Mouse (Mus musculus) kidney, postnatal 4 days (tissue): ENCODE data around the gene March6.

ENCODE experiments used
- DNase-seq, 2 experiments: peaks; one replicate each; pipeline ENCODE4 v3.0.0; 2021; ENCODE audit warnings: mixed read lengths in 2 of 2

Gene March6

DNA sequence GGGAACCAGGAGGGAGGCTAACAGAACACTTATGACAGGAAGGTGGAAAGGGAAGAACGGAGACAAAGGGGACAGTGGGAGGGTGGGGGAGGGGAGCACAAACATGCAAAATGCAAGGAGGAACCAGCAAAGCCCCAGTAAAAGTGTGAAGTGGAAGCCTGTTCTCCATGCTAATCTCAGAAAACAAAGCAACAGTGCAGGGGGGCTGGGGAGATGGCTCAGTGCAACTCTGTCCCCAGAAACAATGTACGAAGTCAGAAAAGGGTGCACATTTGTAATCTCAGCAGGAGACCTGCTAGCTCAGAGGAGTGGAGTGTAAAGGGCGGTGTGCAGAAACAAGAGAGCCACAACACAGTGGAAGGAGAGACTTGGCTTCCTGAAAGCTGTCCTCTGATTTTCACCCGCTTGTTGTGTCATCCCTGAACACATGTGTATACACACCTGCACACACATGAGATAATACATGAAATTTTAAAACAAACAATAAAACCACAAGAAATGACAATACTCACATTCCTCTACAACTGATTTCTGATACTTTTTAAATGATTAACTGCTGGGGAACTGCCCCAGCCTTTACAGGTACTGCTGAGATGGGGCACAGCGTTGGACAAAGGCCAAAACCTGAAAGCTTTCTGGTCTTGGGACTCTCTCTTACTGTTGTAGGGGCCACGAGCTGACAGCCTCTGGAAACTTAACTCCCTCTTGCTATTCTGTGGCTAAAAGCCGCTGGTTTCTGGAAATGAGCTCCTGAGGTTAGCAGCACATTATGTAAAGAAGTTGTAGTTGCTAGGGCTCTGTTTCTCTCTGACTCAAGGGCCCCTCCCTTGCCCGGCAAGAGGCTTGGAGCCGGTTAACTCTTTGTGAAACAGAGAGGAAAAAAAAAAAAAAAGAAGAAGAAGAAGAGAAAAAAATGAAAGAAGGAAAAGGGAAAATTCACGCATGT lies 11.4 kb upstream of the March6 start:
- peak; percentile 31 to 53 for DNase-seq

GRCm38 (mm10) chr15:31540513-31540802 lies 9.6 kb upstream of the March6 start:
- no peak for DNase-seq

DNA sequence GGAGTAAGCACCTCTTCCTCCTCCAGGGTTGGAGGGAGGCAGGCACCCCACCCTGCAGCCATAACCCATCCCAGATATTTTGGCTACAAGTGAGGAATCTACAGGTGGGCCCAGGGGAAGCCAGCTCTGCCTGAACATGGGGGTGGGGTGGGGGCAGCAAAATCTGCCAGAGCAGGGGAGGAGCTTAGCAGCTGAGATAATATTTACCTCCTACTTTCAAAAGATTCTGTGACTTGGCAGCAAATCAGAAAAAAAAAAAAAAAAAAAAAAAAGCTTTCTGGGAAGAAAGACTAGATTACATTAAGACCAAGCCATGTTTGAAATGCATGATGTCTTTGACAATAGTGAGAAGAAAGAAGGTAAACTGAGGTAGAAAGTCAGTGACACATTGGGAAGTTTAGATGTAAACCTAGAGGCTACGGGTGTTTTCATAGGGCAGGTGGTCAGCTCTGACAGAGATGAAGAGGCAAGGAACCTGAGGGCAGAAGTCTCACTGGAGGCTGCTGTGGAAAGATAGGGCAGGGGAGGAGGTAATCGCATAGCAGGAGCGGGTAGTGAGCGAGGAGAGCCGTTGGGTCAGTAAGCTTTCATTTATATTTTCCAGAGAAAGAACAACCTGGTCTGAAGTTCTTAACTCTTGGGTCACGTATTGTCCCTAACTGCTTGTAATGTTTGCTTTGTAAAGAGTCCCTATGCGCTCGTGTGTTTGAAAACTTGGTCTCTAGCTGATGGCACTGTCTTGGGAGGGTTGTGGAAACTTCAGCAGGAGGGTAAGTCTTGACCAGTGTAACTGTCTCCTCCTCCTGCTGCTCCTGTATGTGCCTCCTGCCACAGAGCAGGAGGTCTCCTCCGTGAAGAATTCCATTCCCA lies 9.0 kb upstream of the March6 start:
- no peak for DNase-seq

DNA sequence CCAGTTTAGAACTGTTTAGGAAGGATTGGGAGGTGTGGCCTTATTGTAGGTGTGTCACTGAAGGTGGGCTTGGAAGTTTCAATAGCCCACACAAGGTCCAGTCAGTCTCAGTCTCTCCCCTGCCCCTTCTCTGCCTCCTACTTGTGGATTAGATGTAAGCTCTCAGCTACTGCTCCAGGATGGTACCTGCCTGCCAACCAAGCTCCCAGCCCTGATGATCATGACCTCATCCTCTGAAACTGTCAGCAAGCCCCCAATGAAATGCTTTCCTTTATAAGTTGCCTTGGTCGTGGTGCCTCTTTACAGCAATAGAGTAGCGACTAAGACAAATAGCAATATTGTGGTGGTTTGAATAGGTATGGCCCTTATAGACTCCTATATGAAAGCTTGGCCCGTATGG lies 7.5 kb upstream of the March6 start:
- DNase-seq, result no peak

DNA sequence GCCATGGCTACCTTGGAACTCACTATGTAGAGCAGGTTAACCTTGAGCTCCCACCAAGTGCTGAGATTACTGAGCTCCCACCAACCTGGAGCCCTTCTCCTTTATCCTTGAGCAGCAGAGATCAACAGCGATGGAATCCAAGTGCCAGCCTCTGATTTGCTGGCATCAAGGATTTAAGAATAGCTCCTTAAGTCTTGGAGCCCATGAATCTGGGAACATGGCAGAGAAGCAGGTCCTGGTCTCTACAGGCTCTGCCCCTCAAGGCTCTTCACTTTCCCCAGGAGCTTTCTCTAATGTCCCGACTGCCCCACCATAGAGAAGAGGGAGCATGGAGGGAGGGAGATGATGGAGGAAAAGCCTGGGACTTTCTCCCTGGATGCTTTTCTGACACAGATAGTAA lies 6.9 kb upstream of the March6 start:
- DNase-seq, result no peak

DNA sequence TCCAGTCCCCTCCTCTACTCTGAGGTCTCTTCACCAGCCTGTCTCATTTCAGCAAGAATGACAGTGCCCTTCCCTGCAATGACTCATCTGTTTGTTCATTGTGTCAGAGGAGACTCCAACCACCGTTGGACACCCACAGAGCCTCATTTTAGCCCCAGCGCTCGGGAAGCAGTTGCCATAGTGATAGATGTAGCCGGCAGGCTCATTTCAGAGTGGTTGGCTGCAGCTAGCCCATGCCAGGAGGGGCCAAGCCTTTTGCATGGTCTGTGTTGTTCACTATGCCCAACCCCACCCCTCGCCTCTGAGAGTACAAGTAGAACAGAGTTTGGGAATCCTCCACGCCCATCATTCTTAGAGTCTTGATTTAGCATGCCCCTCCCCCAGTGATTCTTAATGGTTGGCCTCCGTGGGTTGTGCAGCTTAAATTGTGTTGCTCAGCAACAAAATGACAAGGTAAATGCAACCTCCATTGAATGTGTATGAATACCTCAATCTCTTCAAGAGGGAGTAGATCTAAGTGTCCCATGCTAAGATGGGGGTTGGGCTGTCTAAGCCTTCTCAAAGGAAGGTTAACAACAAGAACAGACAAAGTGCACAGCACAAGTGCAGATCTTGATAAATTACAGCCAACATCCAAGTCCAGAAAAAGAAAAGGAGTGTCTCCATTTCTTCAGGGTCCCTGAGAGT lies 5.3 kb upstream of the March6 start:
- no peak for DNase-seq

- no peak for DNase-seq
These were observed 4.5 kb upstream of the March6 start for GRCm38 (mm10) chr15:31535259-31535855.

DNA sequence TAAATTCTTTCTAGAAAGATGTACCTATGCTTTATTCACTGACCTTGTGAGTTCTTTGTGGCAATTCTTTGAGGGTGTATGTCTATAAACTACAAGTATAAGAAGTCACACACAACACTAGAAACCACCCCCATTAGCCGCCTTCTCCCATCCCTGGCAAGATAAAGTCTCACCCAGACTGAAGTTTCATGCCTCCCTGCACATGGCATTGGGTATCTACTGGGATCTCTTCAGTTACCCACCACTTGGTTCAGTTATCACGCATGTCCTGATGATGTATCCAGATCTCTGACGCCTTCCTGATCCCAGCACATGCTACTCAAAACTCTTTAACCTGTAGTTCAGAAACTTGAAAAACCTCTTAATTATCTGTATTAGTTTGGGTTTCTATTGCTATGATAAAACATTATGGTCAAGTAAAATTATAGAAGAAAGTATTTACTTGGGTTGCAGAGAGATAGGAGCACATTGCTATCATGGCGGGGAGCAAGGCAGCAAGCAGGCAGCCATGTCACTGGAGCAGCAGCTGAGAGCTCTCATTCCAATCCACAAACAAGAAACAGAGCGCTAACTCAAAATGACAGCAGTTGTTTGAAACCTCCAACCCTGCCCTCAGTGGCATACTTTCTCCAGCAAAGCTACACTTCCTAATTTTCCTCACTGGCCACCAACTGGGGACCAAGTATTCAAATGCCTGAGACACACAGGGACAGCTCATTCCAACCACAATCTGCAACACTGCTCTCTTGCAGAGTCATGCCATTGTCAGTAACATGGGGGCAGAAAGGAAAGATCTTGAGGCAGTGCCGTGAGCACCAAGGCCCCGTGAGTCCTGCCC lies 3.8 kb upstream of the March6 start:
- DNase-seq, result no peak

- no peak for DNase-seq
These were observed 2.7 kb upstream of the March6 start for GRCm38 (mm10) chr15:31533529-31533928.

- no peak for DNase-seq
These were observed 1.6 kb upstream of the March6 start for GRCm38 (mm10) chr15:31532331-31533021.

DNA sequence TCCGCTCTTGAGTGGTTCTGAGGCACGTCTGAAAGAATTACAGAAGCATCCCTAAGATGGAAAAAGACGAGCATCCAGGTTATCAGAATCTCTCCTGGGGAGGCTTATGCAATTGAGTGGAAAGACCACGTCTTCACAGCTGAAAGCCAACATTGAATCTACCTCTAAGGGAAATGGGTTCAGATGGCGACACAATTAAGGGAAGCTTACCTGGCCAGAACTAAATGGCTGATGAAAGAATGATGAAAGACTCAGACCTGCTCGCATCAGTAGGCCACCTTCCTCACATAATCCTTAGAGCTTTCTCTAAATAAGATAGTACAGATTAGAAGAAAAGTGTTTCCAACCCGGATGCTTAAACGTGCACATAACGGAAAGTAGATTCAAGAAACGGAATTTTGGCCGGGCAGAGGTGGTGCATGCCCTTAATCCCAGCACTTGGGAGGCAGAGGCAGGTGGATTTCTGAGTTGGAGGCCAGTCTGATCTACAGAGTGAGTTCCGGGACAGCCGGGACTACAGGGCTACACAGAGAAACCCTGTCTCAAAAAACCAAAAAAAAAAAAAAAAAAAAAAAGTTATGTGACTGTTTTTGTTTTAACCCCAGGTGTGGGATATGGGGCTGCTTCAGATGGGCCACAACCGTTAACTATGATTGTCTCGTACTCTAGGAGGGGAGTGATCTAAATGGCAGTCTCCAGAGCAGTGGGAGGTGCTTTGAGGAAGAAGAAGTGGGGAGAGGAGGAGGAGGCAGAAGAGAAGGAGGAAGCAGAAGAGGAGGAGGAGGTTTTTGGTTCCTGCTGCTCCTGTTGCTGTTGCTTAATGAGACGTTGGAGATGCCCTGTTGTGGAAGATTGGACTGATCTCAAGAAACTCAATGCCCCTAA lies 835 bp upstream of the March6 start:
- DNase-seq, result no peak

GRCm38 (mm10) chr15:31529811-31530658 lies 818 bp downstream of the March6 start:
- peak; percentile 56 to 71 for DNase-seq

DNA sequence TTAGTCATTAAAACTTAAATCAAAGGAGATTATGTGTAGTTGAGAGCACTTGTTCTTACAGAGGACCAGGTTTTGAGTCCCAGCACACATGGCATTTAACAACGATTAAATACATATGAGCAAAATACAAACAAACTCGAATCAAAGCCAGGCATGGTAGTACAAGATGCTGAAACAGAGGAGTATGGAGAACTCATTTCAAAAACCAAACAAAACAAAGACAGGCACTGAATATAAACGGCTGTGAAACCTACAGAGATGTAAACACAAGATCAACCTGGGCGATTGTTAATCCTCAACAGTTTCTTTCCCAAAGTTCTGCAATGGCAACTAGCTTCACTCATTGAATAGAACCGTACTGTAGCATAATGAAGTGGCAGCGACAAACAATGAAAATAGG lies 1.8 kb downstream of the March6 start:
- no peak for DNase-seq

DNA sequence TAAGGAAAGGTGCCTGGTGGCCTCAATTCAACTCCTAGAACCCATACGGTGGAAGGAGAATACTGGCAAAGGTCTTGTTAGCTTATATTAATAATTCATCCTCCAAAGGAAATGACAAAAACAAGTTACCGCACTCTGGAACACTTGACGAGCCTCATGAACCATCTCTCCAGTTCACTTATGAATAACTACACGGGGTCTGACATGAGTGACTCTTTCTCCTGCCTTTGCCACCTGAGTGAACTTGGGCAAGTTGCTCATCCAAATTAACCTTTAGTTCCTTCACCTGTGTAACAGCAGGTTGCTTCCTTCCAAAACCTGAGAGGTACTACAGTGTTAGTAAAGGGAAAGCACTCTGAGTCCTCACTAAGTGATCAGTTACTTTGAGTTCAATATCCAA lies 2.4 kb downstream of the March6 start:
- DNase-seq, result no peak

DNA sequence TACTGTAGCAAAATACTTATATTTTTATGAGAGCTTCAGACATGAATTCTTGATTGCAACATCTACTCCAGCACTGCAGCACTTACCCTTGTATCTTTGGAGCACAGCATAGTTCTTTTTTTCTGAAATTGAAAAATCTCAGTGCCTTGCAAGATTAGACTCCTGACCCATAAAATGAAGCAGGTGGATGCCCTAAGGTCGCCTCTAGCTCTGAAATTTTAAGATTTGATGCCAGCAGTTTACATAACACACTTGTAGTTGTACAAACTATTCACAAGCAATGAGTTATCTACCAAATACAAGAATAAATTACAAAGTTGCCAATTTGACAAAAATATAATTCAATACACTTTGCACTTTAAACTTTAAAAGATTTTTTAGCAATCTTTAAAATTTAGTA lies 4.4 kb downstream of the March6 start:
- no peak for DNase-seq

- no peak for DNase-seq
These were observed 11.9 kb downstream of the March6 start for GRCm38 (mm10) chr15:31519000-31519399.

DNA sequence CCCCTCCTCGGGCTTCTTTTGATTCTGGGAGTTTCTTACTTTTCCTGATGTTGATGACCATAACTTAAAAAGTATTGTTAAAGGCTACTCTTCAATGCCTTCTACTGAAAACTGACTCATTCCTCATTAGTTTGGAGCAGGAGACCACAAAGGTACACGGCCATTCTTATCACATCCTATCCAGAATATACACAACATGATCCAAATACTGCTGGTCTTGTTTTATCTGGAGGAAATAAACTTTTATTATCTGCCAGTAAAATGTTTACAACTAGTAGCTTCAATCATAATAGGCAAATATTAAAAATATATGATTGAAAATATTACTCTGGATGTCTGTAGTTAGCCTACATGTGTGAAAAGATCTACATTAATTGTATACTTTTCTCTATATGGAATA lies 12.5 kb downstream of the March6 start:
- no peak for DNase-seq

- no peak for DNase-seq
These were observed 13.7 kb downstream of the March6 start for GRCm38 (mm10) chr15:31517186-31517585.

GRCm38 (mm10) chr15:31511795-31512194 lies 19.1 kb downstream of the March6 start:
- DNase-seq, result no peak
